Mouse (Mus musculus) heart, embryonic 12.5 days (tissue): ENCODE measurements at regions not wholly inside any gene's neighbourhood (a gene's known extent, or its start where the extent isn't known, plus 50 kb on each side); places are given as distances from the start of the nearest gene placed in this dataset.

ENCODE experiments used
- ATAC-seq: fragments of 200-750 bp; cut with Nextera tagmentation; 2 replicates; pipeline ENCODE4 v1.8.0; 2017; ENCODE audit warnings: moderate TSS enrichment, moderate library complexity; ENCODE audit not compliant: insufficient number of reproducible peaks, low FRiP score
- H3K27ac ChIP-seq: fragments of 300-500 bp; sonication (generic); 2 replicates; pipeline ENCODE4 v1.5.1; 2016; ENCODE audit warnings: mild to moderate bottlenecking, moderate library complexity; ENCODE audit not compliant: poor library complexity, severe bottlenecking
- H3K27me3 ChIP-seq: fragments of 300-500 bp; sonication (generic); replicated peaks from 2 replicates; pipeline ENCODE4 v1.6.1; 2016; ENCODE audit warnings: mild to moderate bottlenecking, moderate library complexity
- H3K36me3 ChIP-seq: fragments of 300-500 bp; sonication (generic); 2 replicates; pipeline ENCODE4 v1.6.1; 2016; ENCODE audit warnings: mild to moderate bottlenecking, moderate library complexity
- H3K4me1 ChIP-seq: fragments of 300-500 bp; sonication (generic); replicated peaks from 2 replicates; pipeline ENCODE4 v1.6.1; 2016; ENCODE audit warnings: mild to moderate bottlenecking
- H3K4me2 ChIP-seq: fragments of 300-500 bp; sonication (generic); 2 replicates; pipeline ENCODE4 v1.6.1; 2016; ENCODE audit warnings: mild to moderate bottlenecking, moderate library complexity
- H3K4me3 ChIP-seq: fragments of 300-500 bp; sonication (generic); 2 replicates; pipeline ENCODE4 v1.5.1; 2016; ENCODE audit warnings: mild to moderate bottlenecking
- H3K9ac ChIP-seq: fragments of 300-500 bp; sonication (generic); 2 replicates; pipeline ENCODE4 v1.6.1; 2016; ENCODE audit warnings: mild to moderate bottlenecking, moderate library complexity
- H3K9me3 ChIP-seq: fragments of 300-500 bp; sonication (generic); replicated peaks from 2 replicates; pipeline ENCODE4 v1.6.1; 2016; ENCODE audit warnings: mild to moderate bottlenecking, moderate library complexity
- WGBS: fragments of 180-500 bp; shearing (Covaris S2); methylation state at CpG from one replicate; pipeline ENCODE4 v1.1.7; 2016; 5-methylcytosine and 5-hydroxymethylcytosine counted together

- Histone ChIP-seq H3K4me2 (no peak overlapping the region), H3K36me3 (no peaks in the 10 kb centered on the region), H3K4me1 (no peaks in the 10 kb centered on the region; the same call in 1 of the 2 replicates), H3K27ac (no peak overlapping the region), H3K27me3 (no peaks in the 10 kb centered on the region), H3K4me3 (no peak overlapping the region), H3K9me3 (no peaks in the 10 kb centered on the region), H3K9ac (no peak overlapping the region)
- no peak for ATAC-seq
- 67% methylated on average over 23 of the region's 23 CpGs for WGBS
Measured at GRCm38 (mm10) chr15:97468732-97469683, 221.9 kb upstream of the Amigo2 start.

DNA sequence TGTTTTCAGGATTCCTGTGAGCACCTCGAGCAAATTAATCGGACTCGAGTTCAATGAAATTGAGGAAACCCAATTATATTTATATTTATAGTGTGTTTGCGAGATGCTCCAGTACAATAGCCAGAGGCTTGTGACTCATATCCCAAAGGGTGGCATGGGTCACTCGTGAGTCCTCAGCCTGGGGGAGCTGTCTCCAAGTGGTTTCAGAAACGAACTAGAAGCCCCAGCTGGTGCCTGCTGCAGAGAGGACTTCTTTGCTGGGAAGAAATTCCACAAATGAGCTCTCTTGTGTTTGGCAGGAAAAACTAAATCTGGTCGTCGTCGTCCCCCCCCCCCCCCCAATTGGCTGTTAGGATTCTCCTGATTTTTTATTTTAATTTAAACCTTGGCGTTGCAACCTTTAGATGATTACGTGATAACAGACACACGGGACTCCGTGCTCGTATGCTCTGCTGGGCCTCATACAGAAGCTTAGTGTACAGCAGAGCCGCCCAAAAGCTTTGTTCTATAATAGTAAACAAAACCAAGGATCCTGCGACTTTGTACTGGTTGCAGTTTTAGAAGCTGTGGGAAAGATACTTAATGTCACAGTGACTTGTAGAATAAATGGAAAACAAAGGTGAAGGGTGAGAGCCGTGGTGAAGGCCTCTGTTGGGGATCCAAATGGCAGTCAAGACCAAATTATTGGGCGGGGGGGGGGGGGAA, 220.8 kb upstream of the Amigo2 start:
- Histone ChIP-seq H3K27me3 (no peaks in the 10 kb centered on the region), H3K4me1 (no peaks in the 10 kb centered on the region; the same call in 1 of the 2 replicates), H3K27ac (no peak overlapping the region), H3K9ac (no peak overlapping the region), H3K4me3 (no peak overlapping the region), H3K36me3 (no peaks in the 10 kb centered on the region), H3K4me2 (no peak overlapping the region), H3K9me3 (no peaks in the 10 kb centered on the region)
- ATAC-seq: no peak
- WGBS: 83% methylated on average over 18 of the region's 18 CpGs

- Histone ChIP-seq H3K4me1 (no peaks in the 10 kb centered on the region; the same call in 1 of the 2 replicates), H3K9ac (no peak overlapping the region), H3K9me3 (no peaks in the 10 kb centered on the region), H3K4me2 (no peak overlapping the region), H3K4me3 (no peak overlapping the region), H3K27ac (no peak overlapping the region), H3K27me3 (no peaks in the 10 kb centered on the region), H3K36me3 (no peaks in the 10 kb centered on the region)
- WGBS: 79% methylated on average over 10 of the region's 10 CpGs
- no peak for ATAC-seq
Measured at GRCm38 (mm10) chr15:97466906-97467465, 219.9 kb upstream of the Amigo2 start.

DNA sequence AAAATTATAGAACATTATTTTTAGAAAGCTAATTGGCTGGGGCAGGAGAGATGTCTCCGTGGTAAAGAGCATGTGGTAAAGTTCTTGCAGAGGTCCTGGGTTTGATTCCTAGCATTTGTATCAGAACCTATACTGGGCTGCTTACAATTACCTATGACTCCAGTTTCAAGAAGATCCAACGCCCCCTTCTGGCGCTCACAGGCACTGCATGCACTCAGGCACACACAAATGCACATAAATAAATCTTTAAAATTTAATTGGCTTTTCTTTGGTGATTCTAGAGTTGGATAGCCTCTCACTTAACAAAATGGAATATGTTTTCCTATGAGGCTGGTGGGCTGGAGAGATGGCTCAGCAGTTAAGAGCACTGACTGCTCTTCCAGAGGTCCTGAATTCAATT, 219.0 kb upstream of the Amigo2 start:
- ATAC-seq: no peak
- H3K27me3 ChIP-seq: no peaks in the 10 kb centered on the region
- H3K27ac ChIP-seq: no peak overlapping the region
- H3K4me3 ChIP-seq: no peak overlapping the region
- no peak overlapping the region for H3K4me2 ChIP-seq
- H3K36me3 ChIP-seq: no peaks in the 10 kb centered on the region
- no peak overlapping the region for H3K9ac ChIP-seq
- no peaks in the 10 kb centered on the region for H3K9me3 ChIP-seq
- WGBS: 57% methylated on average over 3 of the region's 3 CpGs
- no peaks in the 10 kb centered on the region; the same call in 1 of the 2 replicates for H3K4me1 ChIP-seq

- no peaks in the 10 kb centered on the region for H3K36me3 ChIP-seq
- H3K27ac ChIP-seq: no peak overlapping the region
- H3K4me3 ChIP-seq: no peak overlapping the region
- no peaks in the 10 kb centered on the region for H3K9me3 ChIP-seq
- H3K9ac ChIP-seq: no peak overlapping the region
- H3K27me3 ChIP-seq: no peaks in the 10 kb centered on the region
- H3K4me1 ChIP-seq: no peaks in the 10 kb centered on the region; the same call in 1 of the 2 replicates
- no peak overlapping the region for H3K4me2 ChIP-seq
- WGBS: 69% methylated on average over 8 of the region's 8 CpGs
- ATAC-seq: no peak
Measured at GRCm38 (mm10) chr15:97465366-97465765, 218.3 kb upstream of the Amigo2 start.

GRCm38 (mm10) chr15:97464737-97465136, 217.7 kb upstream of the Amigo2 start:
- Histone ChIP-seq H3K9me3 (no peaks in the 10 kb centered on the region), H3K9ac (no peak overlapping the region), H3K27me3 (no peaks in the 10 kb centered on the region), H3K4me3 (no peak overlapping the region), H3K27ac (no peak overlapping the region), H3K36me3 (no peaks in the 10 kb centered on the region), H3K4me1 (no peaks in the 10 kb centered on the region; the same call in 1 of the 2 replicates), H3K4me2 (no peak overlapping the region)
- ATAC-seq: 0 out of 2 replicates have a peak, but pooled peaks have one; percentile 33
- WGBS: 80% methylated on average over 9 of the region's 9 CpGs

DNA sequence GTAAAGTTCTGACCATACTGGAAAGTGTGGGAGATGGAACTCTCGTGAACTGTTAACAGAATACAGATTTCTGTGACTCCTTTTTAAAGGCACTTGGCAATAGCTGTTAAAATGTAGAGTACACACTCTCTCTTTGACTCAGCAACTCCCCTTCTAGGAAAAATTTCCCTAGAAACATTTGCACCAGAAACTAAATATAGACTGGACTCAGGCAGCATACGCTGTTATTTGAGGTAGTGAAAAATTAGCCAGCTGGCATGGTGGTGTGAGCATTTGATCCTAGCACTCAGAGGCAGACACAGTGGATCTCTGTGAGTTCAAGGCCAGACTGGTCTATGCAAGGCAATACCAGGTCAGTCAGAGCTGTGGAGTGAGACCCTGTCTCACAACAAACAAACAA, 215.5 kb upstream of the Amigo2 start:
- H3K4me1 ChIP-seq: peaks cover 9% of the 10 kb centered on the region; the same call in 1 of the 2 replicates
- H3K36me3 ChIP-seq: no peaks in the 10 kb centered on the region
- ATAC-seq: no peak
- H3K9ac ChIP-seq: no peak overlapping the region
- H3K4me3 ChIP-seq: no peak overlapping the region
- H3K27me3 ChIP-seq: no peaks in the 10 kb centered on the region
- WGBS: 62% methylated on average over 2 of the region's 2 CpGs
- H3K27ac ChIP-seq: no peak overlapping the region
- no peak overlapping the region for H3K4me2 ChIP-seq
- H3K9me3 ChIP-seq: no peaks in the 10 kb centered on the region

DNA sequence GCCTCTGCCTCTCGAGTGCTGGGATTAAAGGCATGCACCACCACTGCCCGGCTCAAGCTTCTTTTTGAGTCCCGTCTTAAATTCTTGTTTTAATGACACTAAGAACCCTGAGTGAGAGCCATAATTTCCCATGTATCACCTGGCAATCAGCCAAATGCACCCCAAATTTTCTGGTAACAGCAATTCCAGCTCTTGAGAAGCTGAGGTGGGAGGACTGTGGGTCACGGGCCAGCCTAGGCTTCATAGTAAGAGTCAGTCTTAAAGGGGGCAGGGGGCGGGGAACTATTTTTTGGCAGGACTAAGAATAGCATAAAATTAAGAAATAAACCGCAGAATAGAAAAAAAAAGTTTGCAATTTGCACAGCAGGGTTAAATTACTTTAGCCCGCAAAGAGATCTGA, 214.9 kb upstream of the Amigo2 start:
- no peak for ATAC-seq
- 89% methylated on average over 7 of the region's 7 CpGs for WGBS
- Histone ChIP-seq H3K4me2 (no peak overlapping the region), H3K9me3 (no peaks in the 10 kb centered on the region), H3K36me3 (no peaks in the 10 kb centered on the region), H3K9ac (no peak overlapping the region), H3K4me3 (no peak overlapping the region), H3K27ac (no peak overlapping the region), H3K27me3 (no peaks in the 10 kb centered on the region), H3K4me1 (peaks cover 9% of the 10 kb centered on the region; the same call in 1 of the 2 replicates)

DNA sequence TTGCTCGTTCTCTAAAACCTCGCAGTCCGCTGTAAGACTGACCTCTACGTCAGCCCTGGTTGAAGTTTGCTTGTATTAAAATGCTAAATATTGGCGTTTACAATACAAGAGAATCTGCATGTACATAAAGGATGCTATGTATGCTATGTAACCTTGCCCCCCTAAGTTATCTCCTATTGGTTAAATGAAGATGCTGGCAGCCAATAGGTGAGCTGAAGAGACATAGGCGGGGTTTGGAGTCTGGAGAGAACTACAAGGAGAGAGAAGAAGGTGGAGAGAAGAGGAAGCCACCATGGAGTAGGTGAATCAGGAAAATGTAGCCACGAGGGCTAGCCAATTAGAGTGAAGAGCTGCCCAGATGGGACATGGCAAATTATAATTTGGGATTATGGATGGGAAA, 214.0 kb upstream of the Amigo2 start:
- Histone ChIP-seq H3K4me3 (no peak overlapping the region), H3K4me2 (no peak overlapping the region), H3K4me1 (peaks cover 9% of the 10 kb centered on the region; the same call in 1 of the 2 replicates), H3K9me3 (no peaks in the 10 kb centered on the region), H3K27ac (no peak overlapping the region), H3K27me3 (no peaks in the 10 kb centered on the region), H3K9ac (no peak overlapping the region), H3K36me3 (no peaks in the 10 kb centered on the region)
- 68% methylated on average over 7 of the region's 7 CpGs for WGBS
- ATAC-seq: no peak

GRCm38 (mm10) chr15:97460360-97460719, 213.3 kb upstream of the Amigo2 start:
- no peak overlapping the region for H3K4me2 ChIP-seq
- peaks cover 9% of the 10 kb centered on the region; the same call in 1 of the 2 replicates for H3K4me1 ChIP-seq
- H3K4me3 ChIP-seq: no peak overlapping the region
- H3K9me3 ChIP-seq: no peaks in the 10 kb centered on the region
- no peak for ATAC-seq
- no peak overlapping the region for H3K9ac ChIP-seq
- WGBS: 82% methylated on average over 7 of the region's 7 CpGs
- H3K36me3 ChIP-seq: no peaks in the 10 kb centered on the region
- no peaks in the 10 kb centered on the region for H3K27me3 ChIP-seq
- H3K27ac ChIP-seq: no peak overlapping the region
